Mouse (Mus musculus): ENCODE results near the gene Sft2d1.

The Sft2d1 gene

DNA sequence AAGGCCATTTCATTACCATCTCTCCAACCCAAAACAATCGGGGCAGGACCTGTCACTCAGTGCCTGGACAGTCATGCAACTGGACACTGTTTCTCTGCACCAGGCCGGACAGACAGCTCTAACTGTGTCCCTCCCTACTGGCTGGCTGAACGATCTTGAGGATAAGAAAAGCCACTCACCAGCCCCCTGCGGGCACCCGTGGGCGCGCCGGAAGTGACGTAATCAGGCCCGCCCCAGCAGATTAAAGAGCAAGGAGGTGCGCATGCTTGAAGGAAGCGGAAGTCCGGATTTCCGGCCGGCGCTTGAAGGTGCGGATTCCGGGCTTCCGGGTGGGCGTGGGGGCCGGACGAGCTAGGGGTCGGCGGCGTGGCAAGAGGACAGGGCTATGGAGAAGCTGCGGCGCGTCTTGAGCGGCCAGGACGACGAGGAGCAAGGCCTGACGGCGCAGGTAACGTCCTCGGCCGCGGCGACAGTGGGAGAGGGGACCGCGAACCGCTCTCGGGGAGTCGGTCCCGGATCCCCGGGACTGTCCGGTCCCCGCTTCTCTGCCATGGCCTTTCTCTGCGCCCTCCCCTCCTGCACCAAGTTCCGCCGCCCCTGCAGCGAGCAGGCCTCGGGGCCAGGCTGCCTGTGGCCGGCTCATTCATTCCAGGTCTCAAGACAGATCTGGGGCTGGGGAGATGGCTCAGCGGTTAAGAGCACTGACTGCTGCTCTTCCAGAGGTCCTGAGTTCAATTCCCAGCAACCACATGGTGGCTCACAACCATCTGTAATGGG lies at the start of gene Sft2d1:
Gene Sft2d1 (plus strand): TSS at position 265 of the 777 bp plus-strand sequence.
- DNase-seq: peak; percentile 98

GRCm38 (mm10) chr17:8264638-8265037 lies 46.3 kb upstream of the Sft2d1 start:
- peak; percentile 79 for DNase-seq

DNA sequence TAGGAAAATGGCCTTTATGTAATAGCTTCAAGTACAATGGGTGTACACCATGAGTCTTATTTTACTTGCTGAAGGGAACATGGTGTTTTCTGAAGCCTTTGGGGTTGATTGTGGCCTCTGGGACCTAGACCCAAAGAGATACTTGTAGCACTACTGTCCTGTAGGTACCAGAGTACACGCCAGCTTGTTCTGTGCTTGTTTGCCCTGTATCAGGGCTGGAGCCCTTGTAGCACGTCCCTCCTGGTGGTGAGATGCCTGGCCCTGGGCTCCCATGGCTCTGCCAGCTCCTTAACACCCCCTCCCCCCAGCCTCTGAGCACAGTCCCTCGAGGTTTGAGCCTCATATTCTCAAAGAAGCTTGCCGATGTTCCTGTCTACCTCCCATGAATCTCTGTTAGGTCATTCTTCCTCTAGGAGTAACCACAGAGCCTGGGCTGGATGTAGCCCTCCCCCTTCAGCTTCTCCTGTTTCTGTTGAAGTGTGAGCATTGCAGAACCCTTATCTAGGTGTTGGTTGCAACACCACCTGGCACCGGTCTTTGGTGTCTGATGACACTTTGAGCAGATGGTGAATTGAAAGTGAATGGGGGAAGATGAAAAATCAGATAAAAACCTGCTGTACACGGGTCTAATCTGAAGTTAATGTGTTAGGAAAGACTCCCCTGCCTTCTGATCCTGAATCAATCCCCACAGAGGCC lies 38.7 kb upstream of the Sft2d1 start:
- no peak for DNase-seq

GRCm38 (mm10) chr17:8272951-8273350 lies 38.0 kb upstream of the Sft2d1 start:
- DNase-seq: no peak

GRCm38 (mm10) chr17:8276071-8276470 lies 34.8 kb upstream of the Sft2d1 start:
- DNase-seq: no peak

- no peak for DNase-seq
Measured at GRCm38 (mm10) chr17:8276680-8277079, 34.2 kb upstream of the Sft2d1 start.

- DNase-seq: peak; percentile 53
Measured at GRCm38 (mm10) chr17:8277266-8277665, 33.6 kb upstream of the Sft2d1 start.

- no peak for DNase-seq
Measured at GRCm38 (mm10) chr17:8278356-8278755, 32.5 kb upstream of the Sft2d1 start.

DNA sequence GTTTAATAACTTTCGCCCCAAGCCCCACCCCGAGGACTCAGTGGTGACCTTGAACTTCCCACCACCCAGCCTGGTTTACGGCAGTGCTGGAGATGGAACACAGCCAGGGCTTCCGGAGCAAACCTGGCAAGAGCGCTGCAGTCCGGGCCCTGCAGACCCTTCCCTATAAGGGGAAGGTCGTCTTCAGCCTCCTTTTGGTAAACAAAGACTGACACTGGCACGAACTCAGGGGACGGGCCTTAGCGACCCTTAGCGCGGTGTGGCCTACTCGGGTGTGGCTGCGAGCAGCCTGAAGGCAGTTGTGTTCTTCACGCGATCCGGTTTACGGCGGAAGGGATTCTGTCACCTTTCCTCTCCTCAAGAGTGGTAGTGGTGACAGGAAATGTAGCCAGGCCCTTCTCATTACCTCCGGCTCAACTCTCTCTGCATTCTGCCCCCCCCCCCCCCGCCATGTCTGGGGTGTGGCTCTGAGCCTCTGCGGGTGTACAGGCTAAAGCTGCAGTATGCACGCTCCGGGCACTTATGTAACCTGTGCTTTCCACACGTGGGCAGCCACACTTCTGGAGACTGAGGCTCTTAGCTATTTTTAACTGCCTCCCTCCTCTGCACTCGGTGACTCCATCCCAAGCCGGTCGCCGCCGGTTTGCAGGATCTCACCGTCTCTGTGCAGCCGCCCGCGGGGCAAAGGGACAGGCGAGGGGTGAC lies 27.9 kb upstream of the Sft2d1 start, which contains the start of gene Mpc1:
Gene Mpc1 (plus strand): TSS at position 84 of the 705 bp plus-strand sequence.
- no peak for DNase-seq

- DNase-seq: peak; percentile 98
Measured at GRCm38 (mm10) chr17:8283526-8284253, 27.2 kb upstream of the Sft2d1 start.

- peak; percentile 64 for DNase-seq
Measured at GRCm38 (mm10) chr17:8284254-8284661, 26.6 kb upstream of the Sft2d1 start.

- DNase-seq: no peak
Measured at GRCm38 (mm10) chr17:8285056-8285455, 25.8 kb upstream of the Sft2d1 start.

DNA sequence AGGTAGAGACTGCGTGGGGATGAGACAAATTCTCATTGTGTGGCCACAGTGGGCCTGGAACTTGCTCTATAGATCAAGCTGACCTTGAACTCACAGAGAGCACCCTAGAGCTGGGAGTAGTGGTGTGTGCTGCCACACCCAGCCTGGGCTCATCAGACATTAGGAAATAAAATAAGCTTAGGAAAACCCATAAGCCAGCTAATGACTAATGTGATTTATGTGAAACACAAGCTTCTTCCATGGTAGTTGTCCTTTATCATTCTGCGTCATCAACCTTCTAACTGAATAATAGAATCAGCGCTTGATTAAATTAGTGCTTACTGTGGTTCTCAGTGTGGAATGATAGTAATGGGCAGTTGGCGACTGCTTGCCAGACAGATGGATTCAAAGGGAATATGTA lies 23.9 kb upstream of the Sft2d1 start:
- no peak for DNase-seq

GRCm38 (mm10) chr17:8289993-8290679 lies 20.8 kb upstream of the Sft2d1 start:
- DNase-seq: no peak

DNA sequence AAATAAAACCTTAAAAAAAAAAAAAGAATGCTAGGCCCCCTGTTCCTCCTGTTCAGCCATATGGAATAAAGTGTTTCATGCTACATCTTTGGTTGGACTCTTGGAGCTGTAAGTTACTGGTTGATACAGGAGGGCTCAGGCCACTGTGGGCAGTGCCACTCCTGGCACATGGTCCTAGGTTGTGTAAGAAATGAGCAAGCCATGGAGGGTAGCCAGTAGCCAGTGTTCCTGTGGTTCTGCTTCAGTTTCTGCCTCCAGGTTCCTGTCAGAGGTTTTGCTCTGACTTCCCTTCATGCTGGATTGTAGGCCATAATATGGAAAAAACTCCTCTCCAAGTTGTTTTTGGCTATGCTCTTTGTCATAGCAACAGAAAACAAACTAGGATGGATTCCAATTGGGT lies 20.2 kb upstream of the Sft2d1 start:
- DNase-seq: no peak

DNA sequence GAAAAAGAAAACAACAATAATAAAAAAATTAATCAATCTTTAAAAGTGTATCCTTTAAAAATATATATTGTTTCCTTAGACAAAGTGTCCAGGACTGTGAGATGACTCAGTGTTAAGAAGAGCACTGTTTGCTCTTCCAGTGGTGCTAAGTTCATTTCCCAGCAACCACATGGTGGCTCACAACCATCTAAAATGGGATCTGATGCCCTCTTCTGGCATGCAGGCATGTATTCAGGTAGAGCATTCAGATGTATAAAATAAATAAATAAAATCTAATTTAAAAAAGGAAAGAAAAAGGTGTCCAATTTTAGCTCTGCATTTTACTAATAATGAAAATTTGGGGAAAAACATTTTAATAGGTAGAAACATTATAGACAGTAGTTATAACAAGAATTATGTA lies 15.1 kb upstream of the Sft2d1 start:
- DNase-seq: no peak

GRCm38 (mm10) chr17:8296313-8296844 lies 14.5 kb upstream of the Sft2d1 start:
- DNase-seq: no peak

GRCm38 (mm10) chr17:8297746-8298145 lies 13.2 kb upstream of the Sft2d1 start:
- DNase-seq: no peak

- no peak for DNase-seq
Measured at GRCm38 (mm10) chr17:8298281-8298680, 12.6 kb upstream of the Sft2d1 start.

DNA sequence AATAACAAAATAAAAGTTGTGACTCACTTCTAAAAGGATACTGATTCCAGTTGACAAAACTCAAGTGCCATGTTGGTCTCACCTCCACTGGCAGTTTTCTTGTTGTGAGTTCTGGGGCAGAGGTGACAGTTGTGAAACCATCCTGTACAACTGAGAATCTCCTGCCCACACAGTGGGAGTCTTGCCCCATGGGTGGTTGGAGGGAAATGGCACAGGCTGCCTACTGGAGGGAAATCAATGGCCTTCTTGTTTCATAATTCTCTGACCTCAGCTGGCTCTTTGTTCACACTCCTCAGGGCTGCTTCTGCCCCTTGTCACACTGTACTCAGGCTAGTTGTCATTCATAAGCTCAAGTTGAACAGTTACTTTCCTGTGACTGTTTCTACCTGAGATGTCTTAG lies 11.4 kb upstream of the Sft2d1 start:
- no peak for DNase-seq

GRCm38 (mm10) chr17:8301515-8301914 lies 9.4 kb upstream of the Sft2d1 start:
- DNase-seq: no peak
